Mouse (Mus musculus): ENCODE results near the gene Pbxip1. TPM values are rescaled to one million over a fixed set of nuclear protein-coding genes. Genes with fewer than 3 reads are reported as not detected.

Pbxip1 gene
- polyA plus RNA-seq, 1 experiment, result 7.7 TPM

GRCm38 (mm10) chr3:89395806-89396653 lies 40.5 kb upstream of the Pbxip1 start:
- TF ChIP-seq GATA1 (IDR thresholded peaks at IDR 0.05; ENCODE audit: low read length), result no peak

DNA sequence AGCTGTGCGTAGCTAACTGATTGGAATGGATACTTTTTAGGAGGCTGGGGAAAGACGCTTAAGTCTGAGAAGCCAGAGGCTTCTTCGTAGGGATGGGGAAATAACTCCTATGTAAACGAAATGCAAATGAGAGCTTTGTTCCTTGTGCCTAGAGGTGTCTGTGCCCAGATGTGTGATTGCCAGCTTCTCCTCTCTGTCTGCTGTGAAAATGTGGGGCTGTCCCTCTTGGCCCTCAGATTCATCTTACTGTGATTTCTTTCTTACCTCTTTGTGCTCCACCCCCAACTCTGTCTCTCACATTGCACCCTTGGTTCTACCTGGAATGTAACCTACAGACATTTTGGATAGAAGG lies 39.9 kb upstream of the Pbxip1 start:
- TF ChIP-seq GATA1 (IDR thresholded peaks at IDR 0.05; ENCODE audit: low read length), result no peak

DNA sequence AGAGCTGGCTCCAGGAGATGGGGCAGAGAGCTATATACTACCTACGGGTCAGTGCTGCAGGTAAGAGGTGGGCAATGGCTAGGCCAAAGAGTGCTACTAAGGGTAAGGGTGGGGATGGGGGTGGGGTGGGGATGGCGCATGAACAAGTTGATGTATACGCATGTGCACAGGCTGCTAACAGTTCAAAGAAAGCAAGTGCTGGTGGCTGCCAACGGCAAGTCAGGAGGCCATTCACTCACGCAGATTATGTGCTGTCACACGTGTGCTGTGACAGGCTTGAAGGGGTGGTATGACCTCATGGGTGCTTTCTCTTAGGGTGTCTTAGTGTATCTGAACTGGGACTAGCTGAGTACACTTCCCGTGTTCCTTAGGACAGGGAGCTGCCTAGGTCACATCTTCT lies 35.2 kb upstream of the Pbxip1 start:
- no peak for TF ChIP-seq GATA1 (IDR thresholded peaks at IDR 0.05; ENCODE audit: low read length)

GRCm38 (mm10) chr3:89402693-89403092 lies 33.8 kb upstream of the Pbxip1 start, which contains the start of gene Lenep:
Gene Lenep, minus strand, starts transcription at chr3:89402793.
- TF ChIP-seq GATA1 (IDR thresholded peaks at IDR 0.05; ENCODE audit: low read length), result no peak

GRCm38 (mm10) chr3:89406887-89407286 lies 29.6 kb upstream of the Pbxip1 start:
- no peak for TF ChIP-seq GATA1 (IDR thresholded peaks at IDR 0.05; ENCODE audit: low read length)

DNA sequence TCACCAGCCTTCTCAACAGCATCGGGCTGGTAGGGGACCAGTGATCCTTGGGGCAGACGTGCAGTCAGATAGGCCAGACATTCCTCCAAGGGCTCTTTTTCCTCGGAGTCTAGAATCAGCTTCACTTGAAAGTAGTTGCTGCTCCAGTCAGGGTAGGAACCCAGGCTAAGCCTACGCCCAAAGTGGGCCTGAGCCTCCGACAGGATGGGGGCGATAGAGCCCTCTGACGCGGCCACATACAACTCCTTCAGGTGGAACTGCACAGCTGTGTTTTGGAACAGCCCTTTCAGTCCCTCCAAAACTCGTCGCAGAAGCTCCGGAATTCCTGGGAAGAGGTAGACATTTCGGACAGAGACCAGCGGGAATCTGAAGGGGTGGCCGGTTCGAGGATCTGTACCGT lies 28.1 kb upstream of the Pbxip1 start:
- TF ChIP-seq GATA1 (IDR thresholded peaks at IDR 0.05; ENCODE audit: low read length), result no peak

GRCm38 (mm10) chr3:89409701-89410100 lies 26.8 kb upstream of the Pbxip1 start:
- no peak for TF ChIP-seq GATA1 (IDR thresholded peaks at IDR 0.05; ENCODE audit: low read length)

DNA sequence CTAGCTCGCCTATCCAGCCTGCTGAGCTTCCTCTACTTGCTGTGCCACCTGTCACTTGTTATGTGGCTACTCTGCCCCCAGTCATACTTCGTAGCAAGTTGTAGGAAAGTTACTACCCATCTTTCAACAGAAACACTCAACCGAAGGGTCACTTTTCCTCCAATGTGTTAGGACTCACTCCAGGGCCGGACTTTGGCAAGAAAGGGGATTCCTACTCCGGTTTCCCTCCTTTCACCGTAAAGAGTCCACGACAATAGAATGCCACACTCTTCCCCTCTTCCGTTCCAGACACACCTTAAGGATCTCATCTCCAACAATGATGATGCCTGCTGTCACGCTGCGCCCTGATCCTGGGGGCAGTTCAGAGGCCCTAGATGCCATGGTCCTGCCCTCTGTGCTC lies 25.6 kb upstream of the Pbxip1 start:
- TF ChIP-seq GATA1 (IDR thresholded peaks at IDR 0.05; ENCODE audit: low read length), result no peak

DNA sequence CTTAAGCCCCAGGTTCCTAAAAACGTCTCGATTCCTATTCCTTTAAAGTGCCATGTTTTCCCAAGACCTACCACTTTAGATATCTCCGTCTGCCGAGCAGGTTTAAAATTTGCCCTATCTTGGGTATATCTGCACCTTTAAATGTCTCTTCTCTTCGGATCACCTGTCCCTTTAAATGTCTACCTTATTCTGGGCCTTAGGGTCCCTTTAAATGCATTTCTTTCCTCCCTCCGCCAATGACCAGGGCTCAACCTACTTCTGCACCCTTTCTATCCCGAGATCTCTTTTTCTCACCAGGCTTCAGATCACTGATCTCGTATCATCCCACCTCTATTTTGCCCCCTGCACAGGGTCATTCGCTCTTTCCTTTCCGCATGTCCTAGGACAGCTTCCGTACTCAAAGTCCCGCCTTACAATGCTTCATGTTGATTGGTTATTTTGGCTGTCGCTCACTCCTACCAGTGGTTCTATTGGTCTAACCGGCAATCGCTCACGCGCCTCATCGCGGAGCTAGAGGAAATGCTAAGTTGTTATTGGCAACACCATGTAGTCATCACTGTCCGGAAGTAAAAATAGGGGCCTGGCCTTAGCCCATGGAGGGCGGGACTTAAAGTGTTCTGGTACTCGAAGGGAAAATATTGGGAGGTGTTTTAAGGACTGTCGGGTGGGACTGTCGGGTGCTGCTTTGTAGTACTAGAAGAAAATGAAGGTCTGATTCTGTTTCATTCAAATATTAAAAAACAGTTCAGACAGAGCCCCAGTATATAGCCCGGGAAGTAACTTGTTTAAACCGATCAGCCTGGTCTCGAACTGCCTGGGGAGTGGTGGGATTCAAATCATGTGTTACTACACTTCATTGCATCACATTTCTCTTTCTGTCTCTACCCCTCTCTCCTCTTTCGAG lies 24.8 kb upstream of the Pbxip1 start, which contains the start of gene Flad1:
Gene Flad1 (minus strand): TSS at position 381 of the 904 bp plus-strand sequence.
- no peak for TF ChIP-seq GATA1 (IDR thresholded peaks at IDR 0.05; ENCODE audit: low read length)

DNA sequence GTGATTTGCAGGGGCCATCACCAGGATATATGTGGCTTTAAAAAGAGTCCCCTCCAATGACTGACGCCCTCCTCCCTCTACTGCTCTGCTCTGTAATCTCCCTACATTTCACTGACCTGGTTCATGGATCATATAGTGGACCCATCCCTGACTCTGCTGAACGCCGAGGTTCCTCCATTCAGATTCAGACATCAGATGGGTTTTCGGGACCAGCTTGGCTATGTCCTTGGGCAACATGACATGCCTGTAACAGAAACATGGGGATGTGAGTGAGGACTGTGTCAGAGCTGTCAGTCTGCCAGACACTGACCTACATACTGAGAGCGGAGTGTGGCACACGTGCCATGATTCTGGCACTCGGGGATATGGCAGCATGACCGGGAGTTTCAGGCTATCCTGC lies 20.3 kb upstream of the Pbxip1 start:
- no peak for TF ChIP-seq GATA1 (IDR thresholded peaks at IDR 0.05; ENCODE audit: low read length)

- no peak for TF ChIP-seq GATA1 (IDR thresholded peaks at IDR 0.05; ENCODE audit: low read length)
Observed at GRCm38 (mm10) chr3:89417131-89417530, 19.4 kb upstream of the Pbxip1 start.

- TF ChIP-seq GATA1 (IDR thresholded peaks at IDR 0.05; ENCODE audit: low read length), result no peak
Observed at GRCm38 (mm10) chr3:89417840-89418169, 18.7 kb upstream of the Pbxip1 start.

GRCm38 (mm10) chr3:89418170-89418860 lies 18.2 kb upstream of the Pbxip1 start, which contains the start of the genes Cks1b and Shc1:
Gene Cks1b, minus strand, starts transcription at chr3:89418383.
Gene Shc1, plus strand, starts transcription at chr3:89418443.
- TF ChIP-seq GATA1 (IDR thresholded peaks at IDR 0.05; ENCODE audit: low read length), result no peak

DNA sequence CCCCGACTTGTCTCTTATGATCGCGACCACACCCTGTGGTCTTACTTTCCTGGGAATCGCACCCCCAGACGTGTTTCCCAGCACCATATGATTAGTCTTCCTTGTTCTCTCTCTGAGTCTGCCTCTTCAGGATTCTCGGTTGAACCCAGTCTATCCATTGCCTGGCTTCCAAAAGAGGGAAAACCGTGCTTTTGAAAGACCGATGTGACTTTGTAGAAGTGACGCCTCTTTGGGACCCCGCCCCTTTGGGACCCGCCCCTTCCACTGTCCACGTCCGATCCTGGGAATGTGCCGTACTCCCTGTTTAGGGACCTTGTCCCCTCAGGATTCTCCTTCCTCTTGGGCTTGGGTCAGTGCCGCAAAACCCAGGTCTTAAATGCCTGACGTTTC lies 17.6 kb upstream of the Pbxip1 start:
- TF ChIP-seq GATA1 (IDR thresholded peaks at IDR 0.05; ENCODE audit: low read length), result no peak

DNA sequence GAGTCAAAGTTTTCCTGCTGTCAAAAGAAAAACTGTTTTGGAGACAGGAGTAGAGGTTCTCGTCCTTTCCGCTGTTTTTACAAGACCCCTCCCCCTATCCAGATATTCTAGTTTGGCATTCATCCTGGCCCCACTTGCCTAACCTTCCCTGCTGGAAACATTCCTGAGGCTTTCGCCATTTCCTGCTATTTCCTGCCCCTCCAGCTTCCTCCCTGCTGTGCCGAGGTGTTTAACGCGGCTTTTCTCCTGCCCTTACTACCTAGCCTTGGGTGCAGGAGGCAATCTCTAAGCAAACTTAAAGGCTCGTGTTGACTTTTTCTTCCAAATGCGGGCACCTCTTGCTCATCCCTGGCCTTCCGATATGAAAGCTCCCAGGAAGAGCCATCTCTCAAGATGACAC lies 16.9 kb upstream of the Pbxip1 start:
- TF ChIP-seq GATA1 (IDR thresholded peaks at IDR 0.05; ENCODE audit: low read length), result no peak

- TF ChIP-seq GATA1 (IDR thresholded peaks at IDR 0.05; ENCODE audit: low read length), result no peak
Observed at GRCm38 (mm10) chr3:89419981-89420380, 16.5 kb upstream of the Pbxip1 start.
